Mouse (Mus musculus): ENCODE measurements around the gene Zfp658. TPM values are rescaled to one million over a fixed set of nuclear protein-coding genes. Genes with fewer than 3 reads are reported as not detected.
A peak's percentile ranks its signal among the peaks of the same experiment; 100 is the strongest.

Zfp658 gene
- polyA plus RNA-seq, 1 experiment from 2014 or later: 2.7 TPM

- under 1% methylated on average over 10 of the region's 10 CpGs for WGBS
- Histone ChIP-seq H3K4me1 (ENCODE audit: control insufficient read depth, insufficient read depth, low read length) (peaks cover 10% of the 10 kb centered on the region), H3K9ac (ENCODE audit: low read depth, low read length) (peak overlapping the region; percentile 66), H3K9me3 (ENCODE audit: control insufficient read depth, low read length) (no peaks in the 10 kb centered on the region), H3K27me3 (replicated peaks; ENCODE audit: control insufficient read depth, insufficient read depth, low read length) (no peaks in the 10 kb centered on the region), H3K36me3 (ENCODE audit: control insufficient read depth, insufficient read depth, low read length) (peaks cover 22% of the 10 kb centered on the region), H3K4me3 (ENCODE audit: low read depth, low read length) (peak overlapping the region; percentile 55), H3K27ac (replicated peaks; ENCODE audit: low read depth, low read length) (peak overlapping the region; percentile 77), H3K4me2 (ENCODE audit: low read depth, low read length) (peak overlapping the region; percentile 62)
- peak; percentile 31 for ATAC-seq (ENCODE audit: low read depth)
- peak; percentile 38 for DNase-seq (ENCODE audit: low spot score)
These were observed 605 bp downstream of the Zfp658 start for GRCm38 (mm10) chr7:43562651-43563070.

- Histone ChIP-seq H3K9me3 (ENCODE audit: control insufficient read depth, low read length) (no peaks in the 10 kb centered on the region), H3K9ac (ENCODE audit: low read depth, low read length) (peak overlapping the region; percentile 66; the same call in 1 of the 2 replicates), H3K4me1 (ENCODE audit: control insufficient read depth, insufficient read depth, low read length) (peaks cover 10% of the 10 kb centered on the region), H3K27ac (replicated peaks; ENCODE audit: low read depth, low read length) (no peak overlapping the region), H3K27me3 (replicated peaks; ENCODE audit: control insufficient read depth, insufficient read depth, low read length) (no peaks in the 10 kb centered on the region), H3K36me3 (ENCODE audit: control insufficient read depth, insufficient read depth, low read length) (peaks cover 27% of the 10 kb centered on the region), H3K4me3 (ENCODE audit: low read depth, low read length) (peak overlapping the region; percentile 55), H3K4me2 (ENCODE audit: low read depth, low read length) (peak overlapping the region; percentile 62)
- no peak for DNase-seq (ENCODE audit: low spot score)
- WGBS: 60% methylated on average over 6 of the region's 6 CpGs
- no peak for ATAC-seq (ENCODE audit: low read depth)
These were observed 1.2 kb downstream of the Zfp658 start for GRCm38 (mm10) chr7:43563300-43563699.

GRCm38 (mm10) chr7:43571216-43571615 lies 9.2 kb downstream of the Zfp658 start:
- Histone ChIP-seq H3K4me3 (ENCODE audit: low read depth, low read length) (no peak overlapping the region), H3K27me3 (replicated peaks; ENCODE audit: control insufficient read depth, insufficient read depth, low read length) (no peaks in the 10 kb centered on the region), H3K9me3 (ENCODE audit: control insufficient read depth, low read length) (no peaks in the 10 kb centered on the region), H3K4me2 (ENCODE audit: low read depth, low read length) (no peak overlapping the region), H3K4me1 (ENCODE audit: control insufficient read depth, insufficient read depth, low read length) (no peaks in the 10 kb centered on the region), H3K9ac (ENCODE audit: low read depth, low read length) (no peak overlapping the region), H3K27ac (replicated peaks; ENCODE audit: low read depth, low read length) (no peak overlapping the region), H3K36me3 (ENCODE audit: control insufficient read depth, insufficient read depth, low read length) (peaks cover 84% of the 10 kb centered on the region)
- DNase-seq (ENCODE audit: low spot score) (no peak), ATAC-seq (ENCODE audit: low read depth) (no peak)
- WGBS: 91% methylated on average over 2 of the region's 2 CpGs

- H3K27ac ChIP-seq (replicated peaks; ENCODE audit: low read depth, low read length): peak within 1 kb of the TSS; percentile 88
- DNase-seq (ENCODE audit: low spot score) (peak; percentile 99), ATAC-seq (ENCODE audit: low read depth) (peak; percentile 98)
- H3K9ac ChIP-seq (ENCODE audit: low read depth, low read length): peak within 1 kb of the TSS; percentile 85
- H3K4me3 ChIP-seq (ENCODE audit: low read depth, low read length): peak within 1 kb of the TSS; percentile 81
- peak within 1 kb of the TSS; percentile 73 for H3K4me2 ChIP-seq (ENCODE audit: low read depth, low read length)
- peaks cover 6% of the 10 kb centered on the region for H3K4me1 ChIP-seq (ENCODE audit: control insufficient read depth, insufficient read depth, low read length)
- peaks cover 24% of the 10 kb centered on the region for H3K36me3 ChIP-seq (ENCODE audit: control insufficient read depth, insufficient read depth, low read length)
- no peaks in the 10 kb centered on the region for H3K27me3 ChIP-seq (replicated peaks; ENCODE audit: control insufficient read depth, insufficient read depth, low read length)
- WGBS: under 1% methylated on average over 37 of the region's 37 CpGs
- no peaks in the 10 kb centered on the region for H3K9me3 ChIP-seq (ENCODE audit: control insufficient read depth, low read length)
These were observed 17.6 kb downstream of the Zfp658 start, which contains the start of gene Zfp719 for GRCm38 (mm10) chr7:43579440-43580171. TSS of gene Zfp719 (plus strand) at chr7:43579610.

GRCm38 (mm10) chr7:43580526-43580925 lies 18.5 kb downstream of the Zfp658 start:
- Histone ChIP-seq H3K4me2 (ENCODE audit: low read depth, low read length) (peak overlapping the region; percentile 73), H3K9ac (ENCODE audit: low read depth, low read length) (peak overlapping the region; percentile 85), H3K9me3 (ENCODE audit: control insufficient read depth, low read length) (no peaks in the 10 kb centered on the region), H3K4me1 (ENCODE audit: control insufficient read depth, insufficient read depth, low read length) (peaks cover 6% of the 10 kb centered on the region), H3K36me3 (ENCODE audit: control insufficient read depth, insufficient read depth, low read length) (peaks cover 24% of the 10 kb centered on the region), H3K27me3 (replicated peaks; ENCODE audit: control insufficient read depth, insufficient read depth, low read length) (no peaks in the 10 kb centered on the region), H3K27ac (replicated peaks; ENCODE audit: low read depth, low read length) (peak overlapping the region; percentile 88; the same call in 1 of the 2 replicates), H3K4me3 (ENCODE audit: low read depth, low read length) (peak overlapping the region; percentile 81)
- DNase-seq (ENCODE audit: low spot score) (no peak), ATAC-seq (ENCODE audit: low read depth) (no peak)
- 66% methylated on average over 5 of the region's 5 CpGs for WGBS

GRCm38 (mm10) chr7:43584790-43585189 lies 22.7 kb downstream of the Zfp658 start:
- 88% methylated on average over 5 of the region's 5 CpGs for WGBS
- Histone ChIP-seq H3K36me3 (ENCODE audit: control insufficient read depth, insufficient read depth, low read length) (peaks cover 61% of the 10 kb centered on the region), H3K4me1 (ENCODE audit: control insufficient read depth, insufficient read depth, low read length) (peaks cover 6% of the 10 kb centered on the region), H3K4me3 (ENCODE audit: low read depth, low read length) (no peak overlapping the region), H3K9ac (ENCODE audit: low read depth, low read length) (no peak overlapping the region), H3K4me2 (ENCODE audit: low read depth, low read length) (no peak overlapping the region), H3K9me3 (ENCODE audit: control insufficient read depth, low read length) (no peaks in the 10 kb centered on the region), H3K27me3 (replicated peaks; ENCODE audit: control insufficient read depth, insufficient read depth, low read length) (no peaks in the 10 kb centered on the region), H3K27ac (replicated peaks; ENCODE audit: low read depth, low read length) (no peak overlapping the region)
- no peak for ATAC-seq (ENCODE audit: low read depth)
- no peak for DNase-seq (ENCODE audit: low spot score)

- H3K27me3 ChIP-seq (replicated peaks; ENCODE audit: control insufficient read depth, insufficient read depth, low read length): no peaks in the 10 kb centered on the region
- H3K36me3 ChIP-seq (ENCODE audit: control insufficient read depth, insufficient read depth, low read length): no peaks in the 10 kb centered on the region
- no peak overlapping the region for H3K4me2 ChIP-seq (ENCODE audit: low read depth, low read length)
- H3K27ac ChIP-seq (replicated peaks; ENCODE audit: low read depth, low read length): no peak overlapping the region
- H3K9me3 ChIP-seq (ENCODE audit: control insufficient read depth, low read length): no peaks in the 10 kb centered on the region
- no peak overlapping the region for H3K4me3 ChIP-seq (ENCODE audit: low read depth, low read length)
- peaks cover 4% of the 10 kb centered on the region; the same call in 1 of the 2 replicates for H3K4me1 ChIP-seq (ENCODE audit: control insufficient read depth, insufficient read depth, low read length)
- DNase-seq (ENCODE audit: low spot score) (peak; percentile 4), ATAC-seq (ENCODE audit: low read depth) (no peak)
- WGBS: 38% methylated on average over 5 of the region's 5 CpGs
- H3K9ac ChIP-seq (ENCODE audit: low read depth, low read length): no peak overlapping the region
These were observed 39.8 kb downstream of the Zfp658 start for GRCm38 (mm10) chr7:43601884-43602283.

- ATAC-seq (ENCODE audit: low read depth): peak; percentile 92
- peak within 1 kb of the TSS; percentile 48; the same call in 1 of the 2 replicates for H3K9ac ChIP-seq (ENCODE audit: low read depth, low read length)
- no peaks in the 10 kb centered on the region for H3K27me3 ChIP-seq (replicated peaks; ENCODE audit: control insufficient read depth, insufficient read depth, low read length)
These were observed 45.1 kb downstream of the Zfp658 start, which contains the start of gene Zfp819 for GRCm38 (mm10) chr7:43606896-43607742. TSS of gene Zfp819 (plus strand) at chr7:43607169.

More at GRCm38 (mm10) chr7:43606896-43607742, 45.1 kb downstream of the Zfp658 start, which contains the start of gene Zfp819:
- Histone ChIP-seq H3K4me3 (ENCODE audit: low read depth, low read length) (peak within 1 kb of the TSS; percentile 36), H3K9me3 (ENCODE audit: control insufficient read depth, low read length) (no peaks in the 10 kb centered on the region), H3K27ac (replicated peaks; ENCODE audit: low read depth, low read length) (no peak within 1 kb of the TSS), H3K4me1 (ENCODE audit: control insufficient read depth, insufficient read depth, low read length) (peaks cover 4% of the 10 kb centered on the region; the same call in 1 of the 2 replicates), H3K36me3 (ENCODE audit: control insufficient read depth, insufficient read depth, low read length) (no peaks in the 10 kb centered on the region), H3K4me2 (ENCODE audit: low read depth, low read length) (peak within 1 kb of the TSS; percentile 71)
- 16% methylated on average over 40 of the region's 41 CpGs for WGBS
- peak; percentile 87 for DNase-seq (ENCODE audit: low spot score)

All from embryonic facial prominence, embryonic 14.5 days (tissue).